Mouse (Mus musculus): Measurements from ENCODE around the gene Gm7697. TPM values are rescaled to one million over a fixed set of nuclear protein-coding genes. Genes with fewer than 3 reads are reported as not detected.

Gm7697 gene
- not detected for polyA plus RNA-seq (2014; fragmentation: Illumina TruSeq; extraction: RNeasy Lipid Tissue Mini Kit (QIAGEN cat#74804); ENCODE audit: low read depth, low replicate concordance)

GRCm38 (mm10) chr8:69522876-69523275, at the start of gene Gm7697:
Gene Gm7697 (minus strand): TSS chr8:69522976.

GRCm38 (mm10) chr8:69453465-69453864, 69.3 kb downstream of the Gm7697 start, which contains the start of gene Gm9495:
Gene Gm9495 (minus strand): TSS chr8:69453565.

Other genes with a start within 250 kb of the Gm7697 start
- gene Gm9495, start 69.4 kb downstream of the Gm7697 start, polyA plus RNA-seq (2014; fragmentation: Illumina TruSeq; extraction: RNeasy Lipid Tissue Mini Kit (QIAGEN cat#74804); ENCODE audit: low read depth, low replicate concordance): not detected
- gene Zfp868, start 102.6 kb upstream of the Gm7697 start, polyA plus RNA-seq (2014; fragmentation: Illumina TruSeq; extraction: RNeasy Lipid Tissue Mini Kit (QIAGEN cat#74804); ENCODE audit: low read depth, low replicate concordance): 54.2 TPM
- gene Zfp964, start 131.5 kb upstream of the Gm7697 start, polyA plus RNA-seq (2014; fragmentation: Illumina TruSeq; extraction: RNeasy Lipid Tissue Mini Kit (QIAGEN cat#74804); ENCODE audit: low read depth, low replicate concordance): 5.3 TPM
- 60.5 TPM for gene Zfp869, start 187.7 kb upstream of the Gm7697 start, polyA plus RNA-seq (2014; fragmentation: Illumina TruSeq; extraction: RNeasy Lipid Tissue Mini Kit (QIAGEN cat#74804); ENCODE audit: low read depth, low replicate concordance)
- 11.1 TPM for gene Zfp963, start 227.0 kb upstream of the Gm7697 start, polyA plus RNA-seq (2014; fragmentation: Illumina TruSeq; extraction: RNeasy Lipid Tissue Mini Kit (QIAGEN cat#74804); ENCODE audit: low read depth, low replicate concordance)

Measured in adrenal gland, adult 10 weeks (tissue).